Mouse (Mus musculus) heart, embryonic 12.5 days (tissue): ENCODE measurements around the gene Syt9. TPM values are rescaled to one million over a fixed set of nuclear protein-coding genes. Genes with fewer than 3 reads are reported as not detected.

Experiments
- ATAC-seq: fragments of 200-750 bp; cut with Nextera tagmentation; 2 replicates; pipeline ENCODE4 v1.8.0; 2017; ENCODE audit warnings: moderate TSS enrichment, moderate library complexity; ENCODE audit not compliant: insufficient number of reproducible peaks, low FRiP score
- H3K27ac ChIP-seq: fragments of 300-500 bp; sonication (generic); 2 replicates; pipeline ENCODE4 v1.5.1; 2016; ENCODE audit warnings: mild to moderate bottlenecking, moderate library complexity; ENCODE audit not compliant: poor library complexity, severe bottlenecking
- H3K27me3 ChIP-seq: fragments of 300-500 bp; sonication (generic); replicated peaks from 2 replicates; pipeline ENCODE4 v1.6.1; 2016; ENCODE audit warnings: mild to moderate bottlenecking, moderate library complexity
- H3K36me3 ChIP-seq: fragments of 300-500 bp; sonication (generic); 2 replicates; pipeline ENCODE4 v1.6.1; 2016; ENCODE audit warnings: mild to moderate bottlenecking, moderate library complexity
- H3K4me1 ChIP-seq: fragments of 300-500 bp; sonication (generic); replicated peaks from 2 replicates; pipeline ENCODE4 v1.6.1; 2016; ENCODE audit warnings: mild to moderate bottlenecking
- H3K4me2 ChIP-seq: fragments of 300-500 bp; sonication (generic); 2 replicates; pipeline ENCODE4 v1.6.1; 2016; ENCODE audit warnings: mild to moderate bottlenecking, moderate library complexity
- H3K4me3 ChIP-seq: fragments of 300-500 bp; sonication (generic); 2 replicates; pipeline ENCODE4 v1.5.1; 2016; ENCODE audit warnings: mild to moderate bottlenecking
- H3K9ac ChIP-seq: fragments of 300-500 bp; sonication (generic); 2 replicates; pipeline ENCODE4 v1.6.1; 2016; ENCODE audit warnings: mild to moderate bottlenecking, moderate library complexity
- H3K9me3 ChIP-seq: fragments of 300-500 bp; sonication (generic); replicated peaks from 2 replicates; pipeline ENCODE4 v1.6.1; 2016; ENCODE audit warnings: mild to moderate bottlenecking, moderate library complexity
- WGBS: fragments of 180-500 bp; shearing (Covaris S2); methylation state at CpG from one replicate; pipeline ENCODE4 v1.1.7; 2016; 5-methylcytosine and 5-hydroxymethylcytosine counted together
- polyA plus RNA-seq: library from polyadenylated mRNA; unstranded; fragments of >200 nt; fragmentation: Nextera tagmentation; extraction: Ambion mirVana; gene quantifications from 2 replicates; pipeline ENCODE4 v1.2.1, GENCODE M21; 2016

The Syt9 gene
- polyA plus RNA-seq, 1 experiment from 2014 or later, result 0.84 TPM

DNA sequence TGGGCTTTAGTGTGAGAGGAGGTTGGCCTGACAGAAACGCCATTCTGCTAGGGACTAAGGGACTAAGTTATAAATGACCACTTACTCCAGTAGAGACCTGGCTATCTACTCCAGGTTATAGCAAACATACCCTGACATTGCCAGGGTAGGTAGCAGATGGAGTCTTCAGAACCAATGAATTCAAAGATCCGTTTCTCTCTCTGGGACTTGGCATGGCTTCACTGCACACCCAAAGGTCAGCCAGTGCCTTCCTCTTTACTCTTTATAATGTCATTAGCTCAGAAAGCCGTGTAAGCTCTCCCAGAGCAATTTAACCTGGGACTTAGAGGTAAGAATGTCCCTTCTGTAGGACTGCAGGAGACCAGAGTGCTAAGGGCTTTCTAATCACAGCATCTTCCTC is 139.2 kb downstream of the Syt9 start:
- Histone ChIP-seq H3K4me2 (no peak overlapping the region), H3K27me3 (no peaks in the 10 kb centered on the region), H3K36me3 (no peaks in the 10 kb centered on the region), H3K9me3 (no peaks in the 10 kb centered on the region), H3K9ac (no peak overlapping the region), H3K4me1 (no peaks in the 10 kb centered on the region), H3K4me3 (no peak overlapping the region), H3K27ac (no peak overlapping the region)
- ATAC-seq, result no peak
- WGBS, result 71% methylated on average over 3 of the region's 3 CpGs

- H3K27ac ChIP-seq, result no peak overlapping the region
- H3K9me3 ChIP-seq, result no peaks in the 10 kb centered on the region
- no peak for ATAC-seq
- H3K4me1 ChIP-seq, result no peaks in the 10 kb centered on the region
- 0 out of 2 replicates have a peak, but pooled peaks cover 4% of the 10 kb centered on the region for H3K27me3 ChIP-seq
- no peaks in the 10 kb centered on the region for H3K36me3 ChIP-seq
- WGBS, result 47% methylated on average over 8 of the region's 8 CpGs
- H3K4me3 ChIP-seq, result no peak overlapping the region
- H3K4me2 ChIP-seq, result no peak overlapping the region
- no peak overlapping the region for H3K9ac ChIP-seq
Measured at GRCm38 (mm10) chr7:107516704-107517410, 146.3 kb downstream of the Syt9 start.

- Histone ChIP-seq H3K27ac (no peak overlapping the region), H3K4me2 (no peak overlapping the region), H3K27me3 (0 out of 2 replicates have a peak, but pooled peaks cover 4% of the 10 kb centered on the region), H3K9me3 (no peaks in the 10 kb centered on the region), H3K36me3 (no peaks in the 10 kb centered on the region), H3K4me1 (no peaks in the 10 kb centered on the region), H3K4me3 (no peak overlapping the region), H3K9ac (no peak overlapping the region)
- WGBS, result 75% methylated on average over 12 of the region's 12 CpGs
- ATAC-seq, result no peak
Measured at GRCm38 (mm10) chr7:107519256-107520025, 148.9 kb downstream of the Syt9 start.

DNA sequence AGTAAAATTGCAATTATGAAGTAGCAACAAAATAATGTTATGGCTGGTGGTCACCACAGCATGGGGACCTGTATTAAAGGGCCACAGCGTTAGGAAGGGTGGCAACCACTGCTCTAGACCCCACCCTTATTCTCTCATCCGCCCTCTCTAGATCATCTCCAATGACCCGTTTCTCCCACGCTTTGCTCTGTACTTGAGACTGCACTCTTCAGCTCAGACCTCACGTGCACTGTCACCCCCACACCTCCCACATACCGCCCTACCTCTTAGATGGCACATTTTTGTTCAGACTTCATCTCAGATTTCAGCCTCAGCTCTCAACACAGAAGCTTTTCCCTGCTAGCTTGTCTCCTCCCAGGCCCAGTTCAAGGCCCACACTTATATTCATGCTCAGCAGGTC is 150.9 kb downstream of the Syt9 start:
- Histone ChIP-seq H3K4me2 (no peak overlapping the region), H3K9ac (no peak overlapping the region), H3K9me3 (no peaks in the 10 kb centered on the region), H3K36me3 (no peaks in the 10 kb centered on the region), H3K27ac (no peak overlapping the region), H3K4me3 (no peak overlapping the region), H3K4me1 (no peaks in the 10 kb centered on the region), H3K27me3 (0 out of 2 replicates have a peak, but pooled peaks cover 4% of the 10 kb centered on the region)
- WGBS, result 80% methylated on average over 6 of the region's 6 CpGs
- no peak for ATAC-seq

- H3K4me1 ChIP-seq, result no peaks in the 10 kb centered on the region
- H3K4me3 ChIP-seq, result no peak overlapping the region
- H3K36me3 ChIP-seq, result no peaks in the 10 kb centered on the region
- no peak overlapping the region for H3K27ac ChIP-seq
- no peak for ATAC-seq
- H3K9me3 ChIP-seq, result no peaks in the 10 kb centered on the region
- WGBS, result 11% methylated on average over 1 of the region's 1 CpGs
- no peak overlapping the region for H3K9ac ChIP-seq
- no peaks in the 10 kb centered on the region for H3K27me3 ChIP-seq
- H3K4me2 ChIP-seq, result no peak overlapping the region
Measured at GRCm38 (mm10) chr7:107526299-107526698, 155.8 kb downstream of the Syt9 start.

DNA sequence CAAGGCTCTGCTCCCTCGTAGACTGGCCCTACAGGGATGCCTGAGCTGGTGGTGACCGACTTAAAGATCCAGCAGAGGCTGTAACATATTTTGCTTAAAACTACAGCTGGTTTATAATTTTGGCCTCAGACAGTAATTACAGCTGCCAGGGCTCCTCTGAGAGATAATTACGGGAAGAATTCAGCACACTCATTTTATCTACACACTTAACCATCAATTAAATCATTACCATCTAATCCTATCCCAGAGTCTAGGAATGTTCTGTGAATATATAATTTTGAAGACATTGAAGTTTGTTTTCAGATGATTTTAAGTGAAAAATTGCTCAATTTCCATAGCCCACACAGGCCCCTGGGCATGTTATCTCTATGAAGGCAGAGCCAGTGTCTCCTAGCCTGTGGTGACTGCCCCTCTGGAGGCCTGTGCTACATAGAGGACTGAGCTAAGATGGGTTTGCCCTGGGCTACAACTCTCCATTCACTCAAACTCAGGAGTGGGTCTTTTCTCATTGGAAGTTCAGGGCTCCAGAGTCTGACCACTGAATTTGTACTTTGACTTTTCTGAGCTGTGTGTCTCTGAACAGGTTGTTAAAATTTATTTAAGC is 157.7 kb downstream of the Syt9 start:
- WGBS, result 71% methylated on average over 3 of the region's 3 CpGs
- no peak overlapping the region for H3K4me3 ChIP-seq
- H3K9me3 ChIP-seq, result no peaks in the 10 kb centered on the region
- ATAC-seq, result no peak
- H3K36me3 ChIP-seq, result no peaks in the 10 kb centered on the region
- no peak overlapping the region for H3K27ac ChIP-seq
- H3K27me3 ChIP-seq, result no peaks in the 10 kb centered on the region
- H3K4me1 ChIP-seq, result no peaks in the 10 kb centered on the region
- no peak overlapping the region for H3K4me2 ChIP-seq
- H3K9ac ChIP-seq, result no peak overlapping the region

- no peak for ATAC-seq
- Histone ChIP-seq H3K36me3 (no peaks in the 10 kb centered on the region), H3K9ac (no peak overlapping the region), H3K4me3 (no peak overlapping the region), H3K4me1 (no peaks in the 10 kb centered on the region), H3K9me3 (peaks cover 3% of the 10 kb centered on the region; the same call in 1 of the 2 replicates), H3K4me2 (no peak overlapping the region), H3K27ac (no peak overlapping the region), H3K27me3 (no peaks in the 10 kb centered on the region)
- 61% methylated on average over 5 of the region's 5 CpGs for WGBS
Measured at GRCm38 (mm10) chr7:107529364-107529763, 158.8 kb downstream of the Syt9 start.

GRCm38 (mm10) chr7:107535311-107535710 is 164.8 kb downstream of the Syt9 start:
- H3K4me2 ChIP-seq, result no peak overlapping the region
- H3K9me3 ChIP-seq, result peaks cover 10% of the 10 kb centered on the region; the same call in 1 of the 2 replicates
- H3K4me1 ChIP-seq, result 0 out of 2 replicates have a peak, but pooled peaks cover 3% of the 10 kb centered on the region
- H3K27me3 ChIP-seq, result no peaks in the 10 kb centered on the region
- H3K36me3 ChIP-seq, result no peaks in the 10 kb centered on the region
- 78% methylated on average over 4 of the region's 4 CpGs for WGBS
- H3K4me3 ChIP-seq, result no peak overlapping the region
- no peak overlapping the region for H3K9ac ChIP-seq
- ATAC-seq, result no peak
- H3K27ac ChIP-seq, result no peak overlapping the region

- Histone ChIP-seq H3K9ac (no peak overlapping the region), H3K36me3 (no peaks in the 10 kb centered on the region), H3K27me3 (no peaks in the 10 kb centered on the region), H3K27ac (no peak overlapping the region), H3K9me3 (peaks cover 10% of the 10 kb centered on the region; the same call in 1 of the 2 replicates), H3K4me2 (no peak overlapping the region), H3K4me3 (no peak overlapping the region), H3K4me1 (0 out of 2 replicates have a peak, but pooled peaks cover 3% of the 10 kb centered on the region)
- 72% methylated on average over 6 of the region's 6 CpGs for WGBS
- ATAC-seq, result no peak
Measured at GRCm38 (mm10) chr7:107536516-107536915, 166.0 kb downstream of the Syt9 start.

DNA sequence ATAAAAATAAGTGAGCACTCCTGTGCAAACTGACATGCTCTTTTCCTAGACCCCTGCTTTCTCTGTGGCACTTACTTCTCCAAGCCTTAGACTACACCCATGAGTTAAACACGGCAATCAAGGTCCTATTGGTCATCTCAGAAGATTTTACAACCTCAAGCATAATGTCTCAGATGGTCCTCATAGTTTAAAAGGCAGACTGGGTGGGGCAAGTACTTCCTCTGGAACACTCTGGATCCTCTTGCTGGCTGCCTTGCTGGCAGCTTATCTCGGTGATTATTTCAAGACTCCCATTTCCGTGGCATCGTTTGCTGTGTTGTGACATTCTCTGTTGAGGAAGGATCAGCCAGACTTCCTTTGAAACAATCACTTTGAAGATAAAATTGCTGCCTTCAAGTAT is 169.5 kb downstream of the Syt9 start:
- no peak for ATAC-seq
- H3K9ac ChIP-seq, result no peak overlapping the region
- 19% methylated on average over 4 of the region's 4 CpGs for WGBS
- 0 out of 2 replicates have a peak, but pooled peaks cover under 1% of the 10 kb centered on the region for H3K9me3 ChIP-seq
- H3K4me3 ChIP-seq, result no peak overlapping the region
- H3K4me1 ChIP-seq, result 0 out of 2 replicates have a peak, but pooled peaks cover 3% of the 10 kb centered on the region
- H3K27me3 ChIP-seq, result no peaks in the 10 kb centered on the region
- H3K4me2 ChIP-seq, result no peak overlapping the region
- no peak overlapping the region for H3K27ac ChIP-seq
- no peaks in the 10 kb centered on the region for H3K36me3 ChIP-seq

GRCm38 (mm10) chr7:107545011-107545410 is 174.5 kb downstream of the Syt9 start:
- no peak overlapping the region for H3K4me2 ChIP-seq
- H3K4me1 ChIP-seq, result 0 out of 2 replicates have a peak, but pooled peaks cover 2% of the 10 kb centered on the region
- WGBS, result 41% methylated on average over 1 of the region's 1 CpGs
- no peaks in the 10 kb centered on the region for H3K27me3 ChIP-seq
- H3K4me3 ChIP-seq, result no peak overlapping the region
- H3K36me3 ChIP-seq, result no peaks in the 10 kb centered on the region
- no peak for ATAC-seq
- H3K9me3 ChIP-seq, result no peaks in the 10 kb centered on the region
- no peak overlapping the region for H3K9ac ChIP-seq
- H3K27ac ChIP-seq, result no peak overlapping the region
